11 mouse cellular contexts compared by ENCODE assay signal in genomic region chr17:46702506-46702905, GRCm38 (mm10). TPM values are rescaled to one million over a fixed set of nuclear protein-coding genes. Genes with fewer than 3 reads are reported as not detected.
DNase-seq lines count a peak whose midpoint lies in the region; ATAC-seq lines count a peak whose summit lies in the region.
"Had no signal": no experiment of that assay in that cellular context is flagged by ENCODE, and none has a peak within 500 bp of the region (broad histone marks: within the 10 kb centered on the region; RNA-seq: fewer than 3 reads in every experiment).

No protein-coding gene starts in this region.

- ATAC-seq in liver, embryonic 11.5 days (replicated peaks; ENCODE audit: low FRiP score), result no peak
- ATAC-seq in neural tube, embryonic 13.5 days (ENCODE audit: low read depth), result no peak

- no peak for DNase-seq in liver, embryonic 11.5 days (ENCODE audit: low spot score)
- no peak for DNase-seq in liver
- no peak for DNase-seq in forebrain, embryonic 10.5 days (ENCODE audit: extremely low spot score, low spot score)
- no peak for DNase-seq in limb, embryonic 10.5 days (ENCODE audit: low spot score)
- no peak for DNase-seq in gastrocnemius, adult 18-20 months (ENCODE audit: low spot score)
- no peak for DNase-seq in ovary, postnatal 14 days (ENCODE audit: low spot score)
- no peak for DNase-seq in left cerebral cortex, adult 8-10 months (ENCODE audit: low spot score in 2 of 2)
- DNase-seq: adrenal gland, postnatal 14 days; embryo, embryonic 11 days; spleen, adult 18-20 months had no signal

- no peaks in the 10 kb centered on the region for H3K27me3 ChIP-seq in liver, embryonic 11.5 days (replicated peaks; ENCODE audit: control insufficient read depth, insufficient read depth, low read length)
- no peaks in the 10 kb centered on the region for H3K27me3 ChIP-seq in forebrain, embryonic 10.5 days (ENCODE audit: poor library complexity, severe bottlenecking)
- H3K27me3 ChIP-seq in limb, embryonic 10.5 days (ENCODE audit: low read depth, poor library complexity, severe bottlenecking), result no peaks in the 10 kb centered on the region
- H3K27me3 ChIP-seq in neural tube, embryonic 13.5 days, result no peaks in the 10 kb centered on the region

- peak overlapping the region; percentile 82 for H3K4me2 ChIP-seq in liver, embryonic 11.5 days
- H3K4me2 ChIP-seq in neural tube, embryonic 13.5 days, result peak overlapping the region; percentile 82

- H3K4me3 ChIP-seq in liver, embryonic 11.5 days (ENCODE audit: low read depth, low read length), result 0 out of 2 replicates have a peak overlapping the region, but pooled peaks have one; percentile 76
- H3K4me3 ChIP-seq in forebrain, embryonic 10.5 days, result peak overlapping the region; percentile 94
- peak overlapping the region; percentile 95; the same call in 1 of the 2 replicates for H3K4me3 ChIP-seq in limb, embryonic 10.5 days
- peak overlapping the region; percentile 93; the same call in 1 of the 2 replicates for H3K4me3 ChIP-seq in neural tube, embryonic 13.5 days

- no peaks in the 10 kb centered on the region for H3K9me3 ChIP-seq in liver, embryonic 11.5 days (ENCODE audit: control insufficient read depth, low read length)
- no peaks in the 10 kb centered on the region for H3K9me3 ChIP-seq in forebrain, embryonic 10.5 days
- no peaks in the 10 kb centered on the region for H3K9me3 ChIP-seq in limb, embryonic 10.5 days (replicated peaks)
- no peaks in the 10 kb centered on the region for H3K9me3 ChIP-seq in neural tube, embryonic 13.5 days

- peaks cover 10% of the 10 kb centered on the region; the same call in 1 of the 2 replicates for H3K36me3 ChIP-seq in liver, embryonic 11.5 days (ENCODE audit: control insufficient read depth, insufficient read depth, low read length)
- peaks cover 48% of the 10 kb centered on the region for H3K36me3 ChIP-seq in forebrain, embryonic 10.5 days (replicated peaks)
- peaks cover 48% of the 10 kb centered on the region for H3K36me3 ChIP-seq in limb, embryonic 10.5 days
- peaks cover 28% of the 10 kb centered on the region for H3K36me3 ChIP-seq in neural tube, embryonic 13.5 days

- peak overlapping the region; percentile 74; the same call in 1 of the 2 replicates for H3K9ac ChIP-seq in liver, embryonic 11.5 days (ENCODE audit: low read depth, low read length)
- peak overlapping the region; percentile 95 for H3K9ac ChIP-seq in neural tube, embryonic 13.5 days

- WGBS in liver, embryonic 11.5 days, result 83% methylated on average over 5 of the region's 5 CpGs
- 85% methylated on average over 5 of the region's 5 CpGs for WGBS in forebrain, embryonic 10.5 days
- 90% methylated on average over 5 of the region's 5 CpGs for WGBS in limb, embryonic 10.5 days
- 84% methylated on average over 5 of the region's 5 CpGs for WGBS in neural tube, embryonic 13.5 days

- no peak overlapping the region for H3K27ac ChIP-seq in liver, embryonic 11.5 days (ENCODE audit: low read depth, low read length)
- 0 out of 2 replicates have a peak overlapping the region, but pooled peaks have one; percentile 66 for H3K27ac ChIP-seq in forebrain, embryonic 10.5 days
- no peak overlapping the region for H3K27ac ChIP-seq in limb, embryonic 10.5 days
- no peak overlapping the region for H3K27ac ChIP-seq in neural tube, embryonic 13.5 days (replicated peaks)

- peaks cover 23% of the 10 kb centered on the region for H3K4me1 ChIP-seq in liver, embryonic 11.5 days (replicated peaks; ENCODE audit: control insufficient read depth, insufficient read depth, low read length)
- H3K4me1 ChIP-seq in forebrain, embryonic 10.5 days, result peaks cover 55% of the 10 kb centered on the region
- H3K4me1 ChIP-seq in limb, embryonic 10.5 days, result peaks cover 39% of the 10 kb centered on the region
- H3K4me1 ChIP-seq in neural tube, embryonic 13.5 days (replicated peaks), result peaks cover 45% of the 10 kb centered on the region

RNA-seq across cellular contexts. Expression of gene Ppp2r5d, which starts 2.4 kb away (rescaled TPM):
- polyA plus RNA-seq in liver, embryonic 11.5 days (2014; fragmentation: Nextera tagmentation; extraction: Ambion mirVana), result 73.9 and 80.4 TPM in 2 replicates
- polyA plus RNA-seq in forebrain, embryonic 10.5 days (2016; fragmentation: Nextera tagmentation; extraction: Ambion mirVana), result 144 and 154 TPM in 2 replicates
- polyA plus RNA-seq in limb, embryonic 10.5 days (2016; fragmentation: Nextera tagmentation; extraction: Ambion mirVana), result 152 and 160 TPM in 2 replicates
- polyA plus RNA-seq in neural tube, embryonic 13.5 days (2015; fragmentation: Nextera tagmentation; extraction: Ambion mirVana), result 78.7 and 81.6 TPM in 2 replicates
- total RNA-seq in gastrocnemius, adult 18-20 months (2021), result 10 to 100 TPM; 26.4 to 28.3 TPM
- 10 to 100 TPM; 90.0 to 95.9 (median 92.0) TPM for total RNA-seq in left cerebral cortex, adult 8-10 months (2022)

RNA-seq across cellular contexts. Expression of gene Pex6, which starts 8.8 kb away (rescaled TPM):
- 19.9 and 20.5 TPM in 2 replicates for polyA plus RNA-seq in liver, embryonic 11.5 days (2014; fragmentation: Nextera tagmentation; extraction: Ambion mirVana)
- polyA plus RNA-seq in forebrain, embryonic 10.5 days (2016; fragmentation: Nextera tagmentation; extraction: Ambion mirVana), result 19.6 and 20.2 TPM in 2 replicates
- 24.6 and 26.9 TPM in 2 replicates for polyA plus RNA-seq in limb, embryonic 10.5 days (2016; fragmentation: Nextera tagmentation; extraction: Ambion mirVana)
- 23.2 and 24.8 TPM in 2 replicates for polyA plus RNA-seq in neural tube, embryonic 13.5 days (2015; fragmentation: Nextera tagmentation; extraction: Ambion mirVana)
- total RNA-seq in gastrocnemius, adult 18-20 months (2021), result 10 to 100 TPM; 13.6 to 15.0 TPM
- 10 to 100 TPM; 43.0 to 46.5 (median 45.4) TPM for total RNA-seq in left cerebral cortex, adult 8-10 months (2022)

RNA-seq across cellular contexts. Expression of gene Klhdc3, which starts 21.8 kb away (rescaled TPM):
- polyA plus RNA-seq in liver, embryonic 11.5 days (2014; fragmentation: Nextera tagmentation; extraction: Ambion mirVana), result 121 and 128 TPM in 2 replicates
- 132 and 133 TPM in 2 replicates for polyA plus RNA-seq in forebrain, embryonic 10.5 days (2016; fragmentation: Nextera tagmentation; extraction: Ambion mirVana)
- polyA plus RNA-seq in limb, embryonic 10.5 days (2016; fragmentation: Nextera tagmentation; extraction: Ambion mirVana), result 143 and 150 TPM in 2 replicates
- 154 and 155 TPM in 2 replicates for polyA plus RNA-seq in neural tube, embryonic 13.5 days (2015; fragmentation: Nextera tagmentation; extraction: Ambion mirVana)
- 10 to 100 TPM; 64.7 to 90.2 TPM for total RNA-seq in gastrocnemius, adult 18-20 months (2021)
- 100 to 1,000 TPM; 175 to 193 (median 189) TPM for total RNA-seq in left cerebral cortex, adult 8-10 months (2022)

RNA-seq across cellular contexts. Expression of gene Mea1, which starts 23.9 kb away (rescaled TPM):
- polyA plus RNA-seq in liver, embryonic 11.5 days (2014; fragmentation: Nextera tagmentation; extraction: Ambion mirVana), result 119 and 121 TPM in 2 replicates
- polyA plus RNA-seq in forebrain, embryonic 10.5 days (2016; fragmentation: Nextera tagmentation; extraction: Ambion mirVana), result 163 and 165 TPM in 2 replicates
- polyA plus RNA-seq in limb, embryonic 10.5 days (2016; fragmentation: Nextera tagmentation; extraction: Ambion mirVana), result 143 and 145 TPM in 2 replicates
- 233 and 260 TPM in 2 replicates for polyA plus RNA-seq in neural tube, embryonic 13.5 days (2015; fragmentation: Nextera tagmentation; extraction: Ambion mirVana)
- 10 to 100 TPM; 41.3 to 48.6 TPM for total RNA-seq in gastrocnemius, adult 18-20 months (2021)
- 100 to 1,000 TPM; 108 to 117 (median 113) TPM for total RNA-seq in left cerebral cortex, adult 8-10 months (2022)

RNA-seq across cellular contexts. Expression of gene Gnmt, which starts 26.5 kb away (rescaled TPM):
- polyA plus RNA-seq in liver, embryonic 11.5 days (2014; fragmentation: Nextera tagmentation; extraction: Ambion mirVana), result 6.2 and 6.7 TPM in 2 replicates
- polyA plus RNA-seq in forebrain, embryonic 10.5 days (2016; fragmentation: Nextera tagmentation; extraction: Ambion mirVana), result 0.80 and 0.87 TPM in 2 replicates
- polyA plus RNA-seq in limb, embryonic 10.5 days (2016; fragmentation: Nextera tagmentation; extraction: Ambion mirVana), result 0.48 and 0.83 TPM in 2 replicates
- polyA plus RNA-seq in neural tube, embryonic 13.5 days (2015; fragmentation: Nextera tagmentation; extraction: Ambion mirVana), result 1.1 and 1.8 TPM in 2 replicates
- total RNA-seq in gastrocnemius, adult 18-20 months (2021), result 1 to 10 TPM; 2.2 to 3.4 TPM
- under 1 TPM in 3 of 4 experiments, not detected in 1; 0.43 to 0.74 (median 0.63) TPM for total RNA-seq in left cerebral cortex, adult 8-10 months (2022)
